Mouse (Mus musculus): ENCODE data around the gene Psat1. TPM values are rescaled to one million over a fixed set of nuclear protein-coding genes. Genes with fewer than 3 reads are reported as not detected.

Psat1 gene
- polyA plus RNA-seq, 2 experiments: 82.3 to 148 TPM

- H3K4me1 ChIP-seq (replicated peaks; ENCODE audit: control insufficient read depth in 2 of 2, insufficient read depth in 2 of 2, low read length in 1 of 2): no peaks in the 10 kb centered on the region
- no peak overlapping the region for H3K4me3 ChIP-seq (ENCODE audit: insufficient read depth in 1 of 2, low read depth in 2 of 2, low read length in 2 of 2)
- no peaks in the 10 kb centered on the region for H3K9me3 ChIP-seq (ENCODE audit: control insufficient read depth, low read length)
- H3K9ac ChIP-seq (replicated peaks): no peak overlapping the region
- no peaks in the 10 kb centered on the region for H3K36me3 ChIP-seq (replicated peaks; ENCODE audit: control insufficient read depth, insufficient read depth, low read depth)
- ATAC-seq (ENCODE audit: insufficient read depth) (no peak), DNase-seq (ENCODE audit: low read depth in 3 of 3, low spot score in 3 of 3) (no peak)
- no peak for TF ChIP-seq EP300 (IDR thresholded peaks at IDR 0.05; ENCODE audit: low read depth)
- no peak for TF ChIP-seq CTCF (IDR thresholded peaks at IDR 0.05; ENCODE audit: low read depth)
- H3K27ac ChIP-seq: no peak overlapping the region
- WGBS (ENCODE audit: insufficient replicate concordance): 71% methylated on average over 1 of the region's 1 CpGs
- H3K4me2 ChIP-seq (ENCODE audit: low read depth): no peak overlapping the region
- H3K27me3 ChIP-seq (ENCODE audit: control insufficient read depth, insufficient read depth, low read length): no peaks in the 10 kb centered on the region
Measured at GRCm38 (mm10) chr19:15866126-15866525, 81.0 kb downstream of the Psat1 start.

GRCm38 (mm10) chr19:15865431-15865830 lies 81.7 kb downstream of the Psat1 start:
- Histone ChIP-seq H3K27me3 (ENCODE audit: control insufficient read depth, insufficient read depth, low read length) (no peaks in the 10 kb centered on the region), H3K9me3 (ENCODE audit: control insufficient read depth, low read length) (no peaks in the 10 kb centered on the region), H3K4me1 (replicated peaks; ENCODE audit: control insufficient read depth in 2 of 2, insufficient read depth in 2 of 2, low read length in 1 of 2) (no peaks in the 10 kb centered on the region), H3K4me3 (ENCODE audit: insufficient read depth in 1 of 2, low read depth in 2 of 2, low read length in 2 of 2) (no peak overlapping the region), H3K36me3 (replicated peaks; ENCODE audit: control insufficient read depth, insufficient read depth, low read depth) (no peaks in the 10 kb centered on the region), H3K27ac (no peak overlapping the region), H3K4me2 (ENCODE audit: low read depth) (no peak overlapping the region), H3K9ac (replicated peaks) (no peak overlapping the region)
- TF ChIP-seq CTCF (IDR thresholded peaks at IDR 0.05; ENCODE audit: low read depth): no peak
- TF ChIP-seq EP300 (IDR thresholded peaks at IDR 0.05; ENCODE audit: low read depth): no peak
- ATAC-seq (ENCODE audit: insufficient read depth): no peak
- no peak for DNase-seq (ENCODE audit: low read depth in 3 of 3, low spot score in 3 of 3)

- WGBS (ENCODE audit: insufficient replicate concordance): 75% methylated on average over 2 of the region's 2 CpGs
- no peak overlapping the region for H3K9ac ChIP-seq (replicated peaks)
- H3K27ac ChIP-seq: no peak overlapping the region
- ATAC-seq (ENCODE audit: insufficient read depth) (no peak), DNase-seq (ENCODE audit: low read depth in 3 of 3, low spot score in 3 of 3) (no peak)
- TF ChIP-seq EP300 (IDR thresholded peaks at IDR 0.05; ENCODE audit: low read depth) (no peak), CTCF (IDR thresholded peaks at IDR 0.05; ENCODE audit: low read depth) (no peak)
- H3K36me3 ChIP-seq (replicated peaks; ENCODE audit: control insufficient read depth, insufficient read depth, low read depth): no peaks in the 10 kb centered on the region
- H3K9me3 ChIP-seq (ENCODE audit: control insufficient read depth, low read length): no peaks in the 10 kb centered on the region
- no peak overlapping the region for H3K4me3 ChIP-seq (ENCODE audit: insufficient read depth in 1 of 2, low read depth in 2 of 2, low read length in 2 of 2)
- H3K4me2 ChIP-seq (ENCODE audit: low read depth): no peak overlapping the region
- no peaks in the 10 kb centered on the region for H3K27me3 ChIP-seq (ENCODE audit: control insufficient read depth, insufficient read depth, low read length)
- H3K4me1 ChIP-seq (replicated peaks; ENCODE audit: control insufficient read depth in 2 of 2, insufficient read depth in 2 of 2, low read length in 1 of 2): no peaks in the 10 kb centered on the region
Measured at GRCm38 (mm10) chr19:15864129-15864528, 83.0 kb downstream of the Psat1 start.

- H3K27ac ChIP-seq: no peak overlapping the region
- H3K9ac ChIP-seq (replicated peaks): no peak overlapping the region
- H3K4me1 ChIP-seq (replicated peaks; ENCODE audit: control insufficient read depth in 2 of 2, insufficient read depth in 2 of 2, low read length in 1 of 2): peaks cover 0 to 1% of the 10 kb centered on the region in 2 experiments; a peak in 1 of 4 replicates
- H3K27me3 ChIP-seq (ENCODE audit: control insufficient read depth, insufficient read depth, low read length): no peaks in the 10 kb centered on the region
- no peak overlapping the region for H3K4me3 ChIP-seq (ENCODE audit: insufficient read depth in 1 of 2, low read depth in 2 of 2, low read length in 2 of 2)
- DNase-seq (ENCODE audit: low read depth in 3 of 3, low spot score in 3 of 3): no peak
- ATAC-seq (ENCODE audit: insufficient read depth): no peak
- H3K36me3 ChIP-seq (replicated peaks; ENCODE audit: control insufficient read depth, insufficient read depth, low read depth): no peaks in the 10 kb centered on the region
- 58% methylated on average over 5 of the region's 5 CpGs for WGBS (ENCODE audit: insufficient replicate concordance)
- H3K9me3 ChIP-seq (ENCODE audit: control insufficient read depth, low read length): no peaks in the 10 kb centered on the region
- no peak overlapping the region for H3K4me2 ChIP-seq (ENCODE audit: low read depth)
- TF ChIP-seq EP300 (IDR thresholded peaks at IDR 0.05; ENCODE audit: low read depth) (no peak), CTCF (IDR thresholded peaks at IDR 0.05; ENCODE audit: low read depth) (no peak)
Measured at GRCm38 (mm10) chr19:15855379-15855778, 91.8 kb downstream of the Psat1 start.

Other genes starting within 250 kb of the Psat1 start
- gene Cep78, start 37.7 kb upstream of the Psat1 start, polyA plus RNA-seq (2012; rRNA removed): 3.2 and 5.1 TPM in 2 replicates
- gene Cep78, start 37.7 kb upstream of the Psat1 start, polyA plus RNA-seq (2014; fragmentation: Nextera tagmentation; extraction: Ambion mirVana): 8.7 and 9.8 TPM in 2 replicates
- gene Gnaq, start 185.5 kb upstream of the Psat1 start, polyA plus RNA-seq (2012; rRNA removed): 2.1 and 2.7 TPM in 2 replicates
- 1.4 and 1.7 TPM in 2 replicates for gene Gnaq, start 185.5 kb upstream of the Psat1 start, polyA plus RNA-seq (2014; fragmentation: Nextera tagmentation; extraction: Ambion mirVana)

Measured in liver, embryonic 14.5 days (tissue).